Mouse (Mus musculus) G1E (cell line): ENCODE measurements around the gene Gm12830.

Source experiments
- CTCF ChIP-seq: IDR thresholded peaks from 2 replicates; pipeline ENCODE4 v1.5.1; 2012; ENCODE audit warnings: low read depth, low read length, inconsistent platforms, mixed read lengths
- GATA1 ChIP-seq: IDR thresholded peaks from 2 replicates; pipeline ENCODE4 v1.6.1; 2012; ENCODE audit warnings: borderline replicate concordance, low read length, inconsistent platforms, mixed read lengths
- GATA2 ChIP-seq: IDR thresholded peaks from 2 replicates; pipeline ENCODE4 v1.6.1; 2012; ENCODE audit warnings: low read depth, low read length, inconsistent platforms, borderline replicate concordance
- TAL1 ChIP-seq: conservative IDR thresholded peaks from 2 replicates; pipeline ENCODE4 v1.6.1; 2012; ENCODE audit warnings: low read depth, low read length, inconsistent platforms, mixed read lengths

- TF ChIP-seq CTCF, result no peak
- TF ChIP-seq TAL1, result no peak
- TF ChIP-seq GATA2, result no peak
- TF ChIP-seq GATA1, result no peak
These were observed 32.4 kb downstream of the Gm12830 start for GRCm38 (mm10) chr4:114853968-114854367.
